15 mouse cellular contexts compared by ENCODE assay signal in genomic region chr5:117731311-117731710, GRCm38 (mm10). TPM values are rescaled to one million over a fixed set of nuclear protein-coding genes. Genes with fewer than 3 reads are reported as not detected.
"Had no signal": no experiment of that assay in that cellular context is flagged by ENCODE, and none has a peak within 500 bp of the region (broad histone marks: within the 10 kb centered on the region; RNA-seq: fewer than 3 reads in every experiment).

No protein-coding gene starts in this region.

- H3K9ac ChIP-seq: liver, embryonic 13.5 days; neural tube, embryonic 12.5 days; neural tube, embryonic 15.5 days had no signal

- H3K36me3 ChIP-seq: liver, embryonic 13.5 days; neural tube, embryonic 12.5 days; neural tube, embryonic 15.5 days had no signal

- H3K4me1 ChIP-seq: liver, embryonic 13.5 days; megakaryocyte, embryonic 14.5 days; neural tube, embryonic 12.5 days; neural tube, embryonic 15.5 days had no signal

- H3K4me2 ChIP-seq: liver, embryonic 13.5 days; midbrain, embryonic 11.5 days; neural tube, embryonic 12.5 days; neural tube, embryonic 15.5 days had no signal

- H3K27me3 ChIP-seq: liver, embryonic 13.5 days; megakaryocyte, embryonic 14.5 days; neural tube, embryonic 12.5 days; neural tube, embryonic 15.5 days had no signal

- H3K27ac ChIP-seq: kidney, postnatal 0 days; left cerebral cortex, adult 2 months; liver, embryonic 13.5 days; neural tube, embryonic 12.5 days; neural tube, embryonic 15.5 days had no signal

- H3K4me3 ChIP-seq: left cerebral cortex, adult 2 months; liver, embryonic 13.5 days; megakaryocyte, embryonic 14.5 days; neural tube, embryonic 12.5 days; neural tube, embryonic 15.5 days had no signal

- DNase-seq: kidney, adult 8-10 months; kidney, postnatal 25 days; layer of hippocampus, postnatal 36 days; liver, embryonic 13.5 days; lung, adult 2 months; midbrain, embryonic 14.5 days; right cerebral cortex, adult 18-20 months; thymus, adult 18-20 months; thymus, postnatal 36 days had no signal

- H3K9me3 ChIP-seq: liver, embryonic 13.5 days; megakaryocyte, embryonic 14.5 days; neural tube, embryonic 12.5 days; neural tube, embryonic 15.5 days had no signal

RNA-seq across cellular contexts. Expression of gene Nos1, which starts 49.5 kb away (rescaled TPM):
- polyA plus RNA-seq: liver, embryonic 13.5 days had no signal
